Mouse (Mus musculus): ENCODE measurements around the gene Car9. TPM values are rescaled to one million over a fixed set of nuclear protein-coding genes. Genes with fewer than 3 reads are reported as not detected.
"Not testable (repeated sequence)": the region's sequence is repeated elsewhere in the genome, so short reads cannot be mapped to it uniquely, and the experiment has no call there.

Car9 gene
- polyA plus RNA-seq, 1 experiment: 1.4 TPM

GRCm38 (mm10) chr4:43478906-43479832 is 27.6 kb upstream of the Car9 start:
- Histone ChIP-seq H3K36me3 (replicated peaks; ENCODE audit: low read length) (no peaks in the 10 kb centered on the region), H3K4me3 (replicated peaks) (peak overlapping the region; percentile 46), H3K27me3 (replicated peaks) (peaks cover 16% of the 10 kb centered on the region), H3K9me3 (no peaks in the 10 kb centered on the region), H3K4me1 (peaks cover 56% of the 10 kb centered on the region)
- TF ChIP-seq GATA1 (IDR thresholded peaks at IDR 0.05; ENCODE audit: borderline replicate concordance, low read length) (no peak), FLI1 (IDR thresholded peaks at IDR 0.05; ENCODE audit: low read length) (no peak)

GRCm38 (mm10) chr4:43480985-43481384 is 25.8 kb upstream of the Car9 start:
- Histone ChIP-seq H3K4me1 (peaks cover 48% of the 10 kb centered on the region), H3K36me3 (replicated peaks; ENCODE audit: low read length) (no peaks in the 10 kb centered on the region), H3K9me3 (peaks cover 6% of the 10 kb centered on the region; the same call in 1 of the 2 replicates), H3K27me3 (replicated peaks) (peaks cover 17% of the 10 kb centered on the region), H3K4me3 (replicated peaks) (no peak overlapping the region)
- TF ChIP-seq FLI1 (IDR thresholded peaks at IDR 0.05; ENCODE audit: low read length): no peak
- TF ChIP-seq GATA1 (IDR thresholded peaks at IDR 0.05; ENCODE audit: borderline replicate concordance, low read length): no peak

- H3K27me3 ChIP-seq (replicated peaks): peaks cover 17% of the 10 kb centered on the region
- H3K36me3 ChIP-seq (replicated peaks; ENCODE audit: low read length): no peaks in the 10 kb centered on the region
- TF ChIP-seq GATA1 (IDR thresholded peaks at IDR 0.05; ENCODE audit: borderline replicate concordance, low read length) (no peak; the same call in 2 of the 3 replicates), FLI1 (IDR thresholded peaks at IDR 0.05; ENCODE audit: low read length) (0 out of 2 replicates have a peak, but pooled peaks have one; percentile 20)
- peaks cover 6% of the 10 kb centered on the region; the same call in 1 of the 2 replicates for H3K9me3 ChIP-seq
- peak overlapping the region; percentile 82 for H3K4me3 ChIP-seq (replicated peaks)
- peaks cover 48% of the 10 kb centered on the region for H3K4me1 ChIP-seq
Measured at GRCm38 (mm10) chr4:43481894-43482456, 24.8 kb upstream of the Car9 start.

DNA sequence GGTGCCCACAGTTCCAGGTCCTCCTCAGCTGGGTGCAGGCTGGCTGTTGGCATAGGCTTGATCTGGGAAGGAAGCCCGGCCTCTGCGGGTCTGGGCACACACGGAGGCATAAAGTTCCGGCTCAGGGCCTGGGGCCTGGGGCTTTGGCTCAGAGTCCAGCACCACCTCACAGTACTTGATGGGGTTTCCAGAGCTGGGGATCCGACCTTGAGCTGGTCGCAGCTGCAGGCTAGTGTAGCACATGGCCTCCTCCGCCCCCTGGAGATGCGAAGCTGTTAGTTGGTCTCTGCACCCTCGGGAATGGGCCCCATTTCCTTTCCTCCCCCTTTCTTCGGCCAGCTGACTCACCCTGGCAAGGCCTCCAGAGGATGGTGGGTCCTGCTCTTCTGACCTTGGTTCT is 24.2 kb upstream of the Car9 start:
- H3K27me3 ChIP-seq (replicated peaks): peaks cover 17% of the 10 kb centered on the region
- peaks cover 48% of the 10 kb centered on the region for H3K4me1 ChIP-seq
- H3K4me3 ChIP-seq (replicated peaks): peak overlapping the region; percentile 82
- no peaks in the 10 kb centered on the region for H3K36me3 ChIP-seq (replicated peaks; ENCODE audit: low read length)
- peaks cover 6% of the 10 kb centered on the region; the same call in 1 of the 2 replicates for H3K9me3 ChIP-seq
- no peak for TF ChIP-seq GATA1 (IDR thresholded peaks at IDR 0.05; ENCODE audit: borderline replicate concordance, low read length)
- TF ChIP-seq FLI1 (IDR thresholded peaks at IDR 0.05; ENCODE audit: low read length): no peak

DNA sequence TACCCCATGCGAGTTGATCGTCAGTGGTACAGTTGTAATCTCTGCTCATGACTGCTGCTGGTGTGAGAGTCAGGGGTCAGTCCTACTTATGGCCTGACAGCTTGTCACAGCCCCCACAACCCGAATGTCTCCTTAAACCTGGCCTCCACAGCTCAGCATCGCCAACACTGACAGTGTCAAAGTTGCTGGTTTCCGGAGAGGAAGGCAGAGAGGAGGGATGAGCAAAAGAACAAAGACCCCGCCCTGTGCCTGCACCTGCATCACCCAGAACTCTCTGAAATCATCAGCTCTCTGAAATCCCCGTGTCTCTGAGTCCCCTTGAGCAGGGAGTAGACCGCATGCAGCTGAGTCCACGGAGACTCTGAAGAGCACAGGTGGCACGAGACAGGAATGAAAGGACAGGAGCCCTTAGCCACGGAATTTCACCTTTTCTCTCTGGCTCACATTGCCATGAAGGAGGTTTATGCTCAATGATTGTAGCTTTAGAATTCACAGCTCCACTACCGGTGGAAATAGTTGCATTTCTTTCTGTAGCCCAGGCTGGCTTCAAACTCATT is 23.2 kb upstream of the Car9 start, which contains the start of gene Sit1:
Sit1 (minus strand) TSS at position 200 of the 557 bp plus-strand sequence.
- no peaks in the 10 kb centered on the region for H3K36me3 ChIP-seq (replicated peaks; ENCODE audit: low read length)
- H3K9me3 ChIP-seq: peaks cover 6% of the 10 kb centered on the region; the same call in 1 of the 2 replicates
- TF ChIP-seq FLI1 (IDR thresholded peaks at IDR 0.05; ENCODE audit: low read length) (no peak), GATA1 (IDR thresholded peaks at IDR 0.05; ENCODE audit: borderline replicate concordance, low read length) (no peak)
- peaks cover 44% of the 10 kb centered on the region for H3K4me1 ChIP-seq
- peak within 1 kb of the TSS; percentile 82 for H3K4me3 ChIP-seq (replicated peaks)
- peaks cover 17% of the 10 kb centered on the region for H3K27me3 ChIP-seq (replicated peaks)

DNA sequence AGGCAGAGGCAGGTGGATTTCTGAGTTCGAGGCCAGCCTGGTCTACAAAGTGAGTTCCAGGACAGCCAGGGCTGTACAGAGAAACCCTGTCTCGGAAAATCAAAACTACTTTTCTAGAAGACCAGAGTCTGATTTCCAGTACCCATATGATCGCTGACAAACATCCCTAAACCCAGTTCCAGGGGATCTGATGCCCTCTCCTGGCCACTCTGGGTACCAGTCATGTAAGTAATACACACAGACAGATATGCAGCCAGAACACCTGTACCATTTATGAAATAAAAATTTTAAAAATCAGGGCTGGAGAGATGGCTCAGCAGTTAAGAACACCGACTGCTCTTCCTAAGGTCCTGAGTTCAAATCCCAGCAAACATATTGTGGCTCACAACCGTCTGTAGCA is 21.1 kb upstream of the Car9 start:
- not testable (repeated sequence) for H3K36me3 ChIP-seq (replicated peaks; ENCODE audit: low read length); H3K9me3 ChIP-seq; H3K4me3 ChIP-seq (replicated peaks)
- Histone ChIP-seq H3K27me3 (replicated peaks) (peaks cover 17% of the 10 kb centered on the region), H3K4me1 (peaks cover 41% of the 10 kb centered on the region)

DNA sequence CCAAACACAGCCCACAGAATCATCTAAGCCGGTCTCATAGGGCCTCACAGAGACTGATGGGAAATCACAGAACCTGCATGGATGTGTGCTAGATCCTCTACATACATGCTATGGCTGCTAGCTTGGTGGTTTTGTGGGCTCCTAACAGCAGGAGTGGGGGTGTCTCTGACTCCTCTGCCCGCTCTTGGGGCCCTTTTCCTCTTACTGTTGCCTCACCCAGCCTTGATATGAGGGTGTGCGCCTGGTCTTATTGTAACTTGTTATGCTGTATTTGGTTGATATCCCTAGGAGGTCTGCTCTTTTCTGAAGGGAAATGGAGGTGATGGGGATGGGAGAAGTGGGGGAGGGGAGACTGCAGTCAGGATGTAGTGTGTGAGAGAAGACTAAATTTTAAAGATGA is 17.2 kb upstream of the Car9 start:
- no peak for TF ChIP-seq FLI1 (IDR thresholded peaks at IDR 0.05; ENCODE audit: low read length)
- TF ChIP-seq GATA1 (IDR thresholded peaks at IDR 0.05; ENCODE audit: borderline replicate concordance, low read length): no peak
- peaks cover 9% of the 10 kb centered on the region for H3K9me3 ChIP-seq

DNA sequence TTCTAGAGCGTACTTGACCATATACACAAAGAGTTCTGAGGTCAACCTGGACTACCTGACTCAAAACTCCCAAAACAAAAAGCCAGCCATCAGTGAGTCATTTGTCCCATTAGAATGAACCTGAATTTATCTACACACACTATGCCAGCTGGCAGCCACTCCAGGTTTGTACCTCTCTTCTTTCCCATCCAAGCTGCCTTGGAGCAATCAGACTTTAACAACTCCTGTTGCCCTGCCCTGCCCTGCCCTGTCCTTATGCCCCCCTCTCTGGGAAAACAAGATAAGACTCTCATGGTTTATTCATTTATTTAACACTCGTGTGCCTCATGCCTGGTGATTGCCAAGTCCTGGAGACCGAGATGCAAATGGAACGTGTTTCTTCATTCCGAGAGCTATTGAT is 16.0 kb upstream of the Car9 start:
- no peaks in the 10 kb centered on the region for H3K27me3 ChIP-seq (replicated peaks)
- H3K9me3 ChIP-seq: peaks cover 3% of the 10 kb centered on the region
- peaks cover 10% of the 10 kb centered on the region for H3K36me3 ChIP-seq (replicated peaks; ENCODE audit: low read length)
- peaks cover 33% of the 10 kb centered on the region for H3K4me1 ChIP-seq
- no peak overlapping the region for H3K4me3 ChIP-seq (replicated peaks)
- no peak for TF ChIP-seq FLI1 (IDR thresholded peaks at IDR 0.05; ENCODE audit: low read length)
- TF ChIP-seq GATA1 (IDR thresholded peaks at IDR 0.05; ENCODE audit: borderline replicate concordance, low read length): no peak

More for the DNA sequence above, 17.2 kb upstream of the Car9 start:
- H3K4me3 ChIP-seq (replicated peaks): no peak overlapping the region
- H3K4me1 ChIP-seq: peaks cover 25% of the 10 kb centered on the region
- H3K27me3 ChIP-seq (replicated peaks): no peaks in the 10 kb centered on the region
- H3K36me3 ChIP-seq (replicated peaks; ENCODE audit: low read length): no peaks in the 10 kb centered on the region

- H3K36me3 ChIP-seq (replicated peaks; ENCODE audit: low read length): peaks cover 25% of the 10 kb centered on the region
- H3K9me3 ChIP-seq: peaks cover 3% of the 10 kb centered on the region
- TF ChIP-seq GATA1 (IDR thresholded peaks at IDR 0.05; ENCODE audit: borderline replicate concordance, low read length): no peak
- TF ChIP-seq FLI1 (IDR thresholded peaks at IDR 0.05; ENCODE audit: low read length): no peak
- peaks cover 42% of the 10 kb centered on the region for H3K4me1 ChIP-seq
- no peaks in the 10 kb centered on the region for H3K27me3 ChIP-seq (replicated peaks)
- peak overlapping the region; percentile 94 for H3K4me3 ChIP-seq (replicated peaks)
Measured at GRCm38 (mm10) chr4:43492101-43492820, 14.5 kb upstream of the Car9 start.
